Mouse (Mus musculus): ENCODE results near the gene Pdx1. TPM values are rescaled to one million over a fixed set of nuclear protein-coding genes. Genes with fewer than 3 reads are reported as not detected.

Pdx1 gene
- polyA plus RNA-seq (2015; fragmentation: Nextera tagmentation; extraction: Ambion mirVana), result not detected in 2 replicates

DNA sequence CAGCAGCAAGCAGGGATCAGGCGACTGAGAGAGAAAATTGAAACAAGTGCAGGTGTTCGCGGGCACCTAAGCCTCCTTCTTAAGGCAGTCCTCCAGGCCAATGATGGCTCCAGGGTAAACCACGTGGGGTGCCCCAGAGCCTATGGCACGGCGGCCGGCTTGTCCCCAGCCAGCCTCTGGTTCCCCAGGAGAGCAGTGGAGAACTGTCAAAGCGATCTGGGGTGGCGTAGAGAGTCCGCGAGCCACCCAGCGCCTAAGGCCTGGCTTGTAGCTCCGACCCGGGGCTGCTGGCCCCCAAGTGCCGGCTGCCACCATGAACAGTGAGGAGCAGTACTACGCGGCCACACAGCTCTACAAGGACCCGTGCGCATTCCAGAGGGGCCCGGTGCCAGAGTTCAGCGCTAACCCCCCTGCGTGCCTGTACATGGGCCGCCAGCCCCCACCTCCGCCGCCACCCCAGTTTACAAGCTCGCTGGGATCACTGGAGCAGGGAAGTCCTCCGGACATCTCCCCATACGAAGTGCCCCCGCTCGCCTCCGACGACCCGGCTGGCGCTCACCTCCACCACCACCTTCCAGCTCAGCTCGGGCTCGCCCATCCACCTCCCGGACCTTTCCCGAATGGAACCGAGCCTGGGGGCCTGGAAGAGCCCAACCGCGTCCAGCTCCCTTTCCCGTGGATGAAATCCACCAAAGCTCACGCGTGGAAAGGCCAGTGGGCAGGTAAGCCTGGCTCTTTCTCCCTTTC is at the start of gene Pdx1:
Gene Pdx1 (plus strand): TSS at position 34 of the 747 bp plus-strand sequence.

DNA sequence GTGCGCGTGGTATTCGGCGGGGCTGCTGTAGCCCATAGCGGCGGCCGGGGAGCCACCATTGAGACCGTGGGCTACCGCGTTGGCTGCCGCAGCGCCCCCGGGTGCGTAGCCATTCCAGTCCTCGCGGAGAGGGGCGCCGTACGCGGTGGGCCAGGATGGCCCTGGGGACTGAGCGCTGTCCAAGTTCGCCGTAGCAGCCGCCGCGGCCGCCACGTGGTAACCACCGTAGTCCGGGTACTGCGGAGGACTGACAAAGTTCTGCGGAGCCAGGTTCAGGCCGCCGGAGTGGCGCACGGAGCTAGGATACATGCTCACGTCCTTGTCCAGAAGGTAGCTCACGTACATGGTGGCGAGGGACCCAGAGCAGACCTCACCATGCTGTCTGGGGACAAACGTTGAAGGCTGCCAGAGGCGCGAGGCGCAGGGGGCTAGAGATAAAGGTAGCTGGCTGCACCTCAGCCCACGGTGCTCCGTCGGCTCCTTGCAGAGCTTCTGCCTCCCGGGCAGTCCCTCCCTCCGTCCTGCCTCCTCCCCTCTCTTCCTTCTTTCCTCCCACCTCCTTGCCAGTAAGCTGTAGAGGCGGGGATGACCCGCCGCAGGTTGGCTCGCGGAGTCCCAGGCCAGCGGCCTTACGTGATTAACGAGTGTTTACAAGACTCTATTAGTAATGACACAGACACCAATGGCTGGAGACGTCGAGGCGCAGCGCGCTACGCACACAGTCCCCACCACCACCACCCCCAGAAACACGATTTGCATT is 37.1 kb downstream of the Pdx1 start, which contains the start of gene Cdx2:
Gene Cdx2 (minus strand): TSS at position 633 of the 760 bp plus-strand sequence.

DNA sequence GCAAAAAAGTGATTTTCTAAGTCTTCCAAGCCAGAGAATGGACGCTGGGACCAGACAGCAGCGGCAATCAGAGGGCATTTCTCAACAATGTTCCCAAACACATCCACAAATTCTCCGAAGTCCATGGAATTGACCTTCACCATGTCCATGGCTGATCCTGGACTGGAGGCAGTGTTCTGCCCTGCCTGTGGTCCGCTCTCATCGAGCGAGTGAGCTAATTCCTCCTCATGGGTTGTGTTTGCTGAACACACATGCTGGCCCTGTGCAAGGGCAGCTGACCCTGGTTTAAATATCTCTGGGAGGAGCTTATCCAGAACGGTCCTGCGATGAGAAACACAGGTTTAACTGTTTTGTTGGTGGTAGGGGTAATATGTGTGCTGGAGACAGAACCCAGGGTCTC is 52.4 kb downstream of the Pdx1 start, which contains the start of gene Urad:
Gene Urad (minus strand): TSS at position 258 of the 400 bp plus-strand sequence.

Small RNA genes within 50 kb of the gene (microRNA-seq; reads per million reads assigned to microRNA genes)
- 0 to 0.20 reads per million in 2 experiments for gene Mir7k

Other genes starting within 250 kb of the Pdx1 start
- gene Lnx2, start 193.4 kb upstream of the Pdx1 start, polyA plus RNA-seq (2015; fragmentation: Nextera tagmentation; extraction: Ambion mirVana), result 3.6 and 4.5 TPM in 2 replicates
- gene Polr1d, start 192.9 kb upstream of the Pdx1 start, polyA plus RNA-seq (2015; fragmentation: Nextera tagmentation; extraction: Ambion mirVana), result 105 and 109 TPM in 2 replicates
- not detected in 2 replicates for gene Gsx1, start 81.3 kb upstream of the Pdx1 start, polyA plus RNA-seq (2015; fragmentation: Nextera tagmentation; extraction: Ambion mirVana)
- not detected in 2 replicates for gene Cdx2, start 37.3 kb downstream of the Pdx1 start, polyA plus RNA-seq (2015; fragmentation: Nextera tagmentation; extraction: Ambion mirVana)
- gene Urad, start 52.5 kb downstream of the Pdx1 start, polyA plus RNA-seq (2015; fragmentation: Nextera tagmentation; extraction: Ambion mirVana), result not detected in 2 replicates
- 0.07 TPM in 1 of 2 replicates, not detected in the other for gene Flt3, start 130.5 kb downstream of the Pdx1 start, polyA plus RNA-seq (2015; fragmentation: Nextera tagmentation; extraction: Ambion mirVana)
- 26.5 and 27.9 TPM in 2 replicates for gene Pan3, start 160.2 kb downstream of the Pdx1 start, polyA plus RNA-seq (2015; fragmentation: Nextera tagmentation; extraction: Ambion mirVana)

All from skeletal muscle tissue, postnatal 0 days (tissue).